Mouse (Mus musculus) embryonic facial prominence, embryonic 13.5 days (tissue): ENCODE results near the gene Net1. TPM values are rescaled to one million over a fixed set of nuclear protein-coding genes. Genes with fewer than 3 reads are reported as not detected.

Experiments used
- microRNA-seq: library from miRNA; unstranded; fragments of <30 nt; microRNA quantifications from one replicate; pipeline ENCODE4, GENCODE M21; 2016
- polyA plus RNA-seq: library from polyadenylated mRNA; unstranded; fragments of >200 nt; fragmentation: Nextera tagmentation; extraction: Ambion mirVana; gene quantifications from 2 replicates; pipeline ENCODE4 v1.2.1, GENCODE M21; 2015

Gene Net1
- polyA plus RNA-seq, 1 experiment from 2014 or later: 137 TPM

Small RNA genes lying within 50 kb of the gene (microRNA-seq; reads per million reads assigned to microRNA genes)
- gene Gm22460: not detected

Other genes starting within 250 kb of the Net1 start
- 2.6 and 3.3 TPM in 2 replicates for gene Calml3, start 113.9 kb downstream of the Net1 start, polyA plus RNA-seq
- gene Calm4, start 80.5 kb downstream of the Net1 start, polyA plus RNA-seq: 4.1 and 4.7 TPM in 2 replicates
- gene Calm5, start 64.0 kb downstream of the Net1 start, polyA plus RNA-seq: not detected in 2 replicates
- gene Tubal3, start 54 bp upstream of the Net1 start, polyA plus RNA-seq: 0.14 TPM in 1 of 2 replicates, not detected in the other
- gene Ucn3, start 27.1 kb upstream of the Net1 start, polyA plus RNA-seq: not detected in 2 replicates
- 1.1 and 1.3 TPM in 2 replicates for gene Akr1c14, start 130.8 kb upstream of the Net1 start, polyA plus RNA-seq
- 0.48 and 0.52 TPM in 2 replicates for gene Akr1c18, start 232.4 kb upstream of the Net1 start, polyA plus RNA-seq